Mouse (Mus musculus): ENCODE measurements around the gene Arhgap10.

Gene Arhgap10

DNA sequence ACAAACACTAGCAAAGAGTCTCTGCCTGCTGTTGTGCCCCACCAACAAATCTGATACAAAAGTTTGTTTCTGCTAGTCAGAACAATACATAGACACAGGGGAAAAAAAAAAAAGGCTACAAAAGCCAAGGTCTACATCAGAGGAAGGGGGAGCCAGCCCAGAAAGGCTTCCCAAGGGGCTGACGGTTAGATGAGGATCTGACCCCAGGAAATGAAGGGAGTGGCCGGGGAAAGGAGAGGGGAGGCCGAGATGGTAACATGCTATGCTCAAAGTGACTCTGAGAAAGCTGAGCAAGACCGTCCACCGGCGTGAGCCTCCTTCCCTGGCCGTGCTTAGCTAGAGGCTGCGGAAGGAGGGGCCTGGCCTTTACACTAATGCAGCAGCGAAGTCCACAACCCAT, 76.8 kb downstream of the Arhgap10 start:
- no peak for DNase-seq (ENCODE audit: low spot score)

DNA sequence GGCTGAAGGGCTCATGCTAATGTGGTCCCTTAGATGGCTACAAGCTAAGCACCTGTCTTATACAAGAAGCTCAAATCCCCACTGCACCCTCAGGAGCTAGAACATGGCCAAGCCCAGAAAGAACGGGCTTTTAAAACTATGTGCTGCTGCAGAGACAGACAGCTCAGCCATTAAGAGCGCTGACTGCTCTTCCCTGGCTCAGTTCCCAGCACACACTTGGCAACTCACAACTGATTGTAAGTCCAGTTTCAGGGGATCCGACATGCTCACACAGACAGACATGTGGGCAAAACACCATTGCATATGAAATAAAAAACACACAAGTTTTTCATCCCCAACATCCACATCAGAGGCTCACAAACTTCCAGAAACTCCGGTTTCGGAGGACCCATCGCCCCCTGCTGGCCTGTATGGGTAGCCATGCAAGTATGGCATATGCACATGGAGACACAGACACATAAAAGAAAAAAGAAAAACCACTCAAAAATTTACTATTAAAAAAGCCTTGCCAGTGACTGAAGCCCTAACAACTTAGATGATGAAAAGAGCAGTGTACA, 77.4 kb downstream of the Arhgap10 start:
- DNase-seq (ENCODE audit: low spot score), result no peak

DNA sequence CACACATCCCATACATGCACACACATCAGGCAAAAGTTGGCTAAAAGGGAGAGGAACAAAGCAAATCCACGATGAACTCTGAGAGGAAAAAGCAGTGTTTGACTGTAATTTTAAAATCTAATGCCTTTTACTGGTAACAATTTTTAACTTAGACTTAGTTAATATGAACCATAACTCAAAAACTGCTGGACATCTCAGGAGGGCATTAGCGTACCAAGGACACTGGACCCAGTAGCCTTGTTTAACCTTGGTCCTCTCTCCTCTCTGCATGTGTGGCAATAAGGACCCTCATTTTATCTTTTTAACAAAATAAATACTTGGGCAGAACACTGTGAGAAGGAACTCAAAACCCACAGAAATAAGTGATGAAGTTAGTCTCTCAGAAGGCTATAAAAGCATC, 78.1 kb downstream of the Arhgap10 start:
- DNase-seq (ENCODE audit: low spot score), result no peak

DNA sequence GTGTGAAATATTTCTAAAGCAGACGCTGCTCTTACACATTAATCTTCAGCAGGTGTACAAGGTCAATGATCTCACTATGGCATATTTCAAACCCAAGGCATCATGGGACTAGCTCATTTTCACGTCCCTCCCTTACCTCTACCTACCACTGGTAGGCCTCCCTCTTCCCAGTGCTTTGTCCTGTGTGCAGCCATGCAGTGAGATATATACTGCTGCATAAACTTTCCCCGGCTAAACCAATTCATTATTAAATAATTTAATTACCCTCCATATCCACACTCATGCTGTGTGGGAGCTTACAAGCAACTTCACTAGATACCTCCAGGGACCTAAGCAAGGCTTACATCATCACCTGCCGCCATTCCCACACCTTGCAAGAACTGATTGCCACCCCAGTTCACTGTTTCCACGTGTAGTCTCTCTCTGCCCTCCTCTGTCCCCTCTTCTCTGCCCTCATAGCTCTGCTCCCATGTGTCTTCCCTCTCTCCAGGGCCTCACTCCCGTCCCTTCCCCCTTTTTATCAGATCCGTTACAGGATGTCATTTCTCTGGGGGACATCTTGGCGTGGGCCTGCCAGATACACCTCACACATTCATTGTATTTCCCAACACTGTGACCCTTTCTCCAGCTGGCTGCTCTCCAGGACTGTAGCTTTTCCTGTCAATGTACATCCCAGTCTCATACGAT, 79.8 kb downstream of the Arhgap10 start:
- no peak for DNase-seq (ENCODE audit: low spot score)

DNA sequence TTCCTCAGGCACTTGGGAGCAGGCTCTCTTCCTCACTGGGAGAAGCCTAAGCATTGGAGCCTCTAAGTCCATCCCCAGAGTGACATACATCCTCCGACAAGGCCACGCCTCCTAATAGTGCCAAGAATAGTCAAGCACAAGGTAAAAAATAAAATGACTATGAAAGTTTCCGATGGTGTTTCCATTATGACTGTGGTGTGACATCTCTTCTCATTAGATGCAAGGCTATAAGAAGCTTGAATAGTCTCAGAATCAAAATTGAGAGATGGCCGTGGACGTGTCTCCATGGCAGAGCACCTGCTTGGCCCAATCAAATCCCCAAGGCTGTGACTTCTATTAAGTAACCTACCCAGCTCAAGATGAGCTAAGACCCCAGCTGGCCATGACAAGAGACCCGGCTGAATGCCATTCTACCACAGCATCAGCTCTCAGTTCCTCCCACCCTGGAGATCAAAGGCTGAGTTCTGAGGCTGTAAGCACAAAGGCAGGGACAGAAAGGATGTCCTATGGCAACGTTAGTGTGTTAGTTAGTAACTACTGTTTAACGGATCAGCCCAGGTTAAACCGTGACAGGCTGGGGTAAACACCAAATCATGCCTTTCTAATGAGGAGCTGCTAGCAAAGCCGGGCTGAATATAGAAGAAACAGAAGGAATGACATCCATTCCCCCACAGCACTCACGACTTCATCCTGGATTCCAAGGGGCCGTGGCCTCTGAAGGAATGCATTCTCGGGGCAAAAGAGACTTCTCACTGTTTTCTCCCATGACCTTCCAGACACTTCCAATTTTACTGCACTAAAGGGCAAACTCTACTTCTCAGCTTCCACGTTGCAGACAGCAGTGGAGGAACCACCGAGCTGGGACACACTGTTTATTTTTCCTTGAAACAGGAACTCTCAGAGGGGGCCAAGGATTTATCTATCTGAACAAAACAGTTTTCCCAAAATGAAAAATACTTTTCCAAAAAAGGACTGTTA, 81.5 kb downstream of the Arhgap10 start:
- no peak for DNase-seq (ENCODE audit: low spot score)

DNA sequence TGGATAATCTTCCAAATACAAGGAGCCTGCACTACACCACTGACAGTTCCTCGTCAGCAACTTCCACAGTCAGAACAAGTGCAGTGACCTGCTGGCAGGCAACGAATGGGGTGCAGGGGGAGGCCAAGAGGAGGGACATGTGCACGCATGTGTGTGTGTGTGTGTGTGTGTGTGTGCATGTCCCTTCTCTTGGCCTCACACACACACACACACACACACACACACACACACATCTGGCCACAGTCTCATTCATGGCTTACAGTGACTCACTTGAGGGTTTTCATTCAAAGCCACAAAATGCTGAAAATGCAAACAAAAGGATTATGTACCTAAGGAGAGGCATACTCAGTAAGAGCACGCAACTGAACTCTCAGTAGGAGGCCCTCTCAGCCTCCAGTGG, 84.5 kb downstream of the Arhgap10 start:
- no peak for DNase-seq (ENCODE audit: low spot score)

DNA sequence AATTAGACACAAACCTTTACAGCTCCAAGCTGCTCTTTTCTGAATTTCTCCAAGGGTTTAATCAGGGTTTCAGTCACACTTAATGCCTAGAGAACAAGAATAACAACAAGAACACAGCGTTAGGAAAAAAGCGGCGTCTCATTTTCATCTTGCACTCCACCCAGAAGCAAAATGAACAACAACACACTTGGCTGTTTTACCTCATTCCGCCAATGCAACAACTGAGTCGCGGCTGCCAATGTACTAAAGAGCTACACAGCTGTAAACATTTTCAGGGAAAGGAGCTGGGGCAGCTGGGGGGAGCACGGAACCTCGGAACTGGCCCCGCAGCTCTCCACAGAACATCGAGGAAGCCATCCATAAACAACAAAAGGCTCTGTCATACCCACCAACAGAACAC, 85.0 kb downstream of the Arhgap10 start:
- DNase-seq (ENCODE audit: low spot score), result no peak

DNA sequence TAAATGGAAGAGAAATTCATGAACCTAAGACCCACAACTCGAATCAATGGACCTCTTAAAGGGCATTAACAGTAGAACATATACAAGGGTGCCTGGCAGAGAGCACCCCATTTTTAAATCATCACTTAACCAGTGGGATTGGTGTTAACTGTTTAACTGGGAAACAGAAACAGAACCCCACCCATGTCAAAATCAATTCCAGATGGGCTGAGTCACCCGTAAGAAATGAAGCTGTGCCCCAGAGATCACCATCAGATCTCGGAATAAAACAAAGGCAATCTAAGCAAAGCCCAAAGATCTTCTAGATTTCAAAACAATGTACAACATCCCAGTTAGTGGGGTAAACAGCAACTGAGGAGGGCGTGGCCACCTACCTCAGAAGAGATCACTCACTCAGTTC, 89.3 kb downstream of the Arhgap10 start:
- no peak for DNase-seq (ENCODE audit: low spot score)

DNA sequence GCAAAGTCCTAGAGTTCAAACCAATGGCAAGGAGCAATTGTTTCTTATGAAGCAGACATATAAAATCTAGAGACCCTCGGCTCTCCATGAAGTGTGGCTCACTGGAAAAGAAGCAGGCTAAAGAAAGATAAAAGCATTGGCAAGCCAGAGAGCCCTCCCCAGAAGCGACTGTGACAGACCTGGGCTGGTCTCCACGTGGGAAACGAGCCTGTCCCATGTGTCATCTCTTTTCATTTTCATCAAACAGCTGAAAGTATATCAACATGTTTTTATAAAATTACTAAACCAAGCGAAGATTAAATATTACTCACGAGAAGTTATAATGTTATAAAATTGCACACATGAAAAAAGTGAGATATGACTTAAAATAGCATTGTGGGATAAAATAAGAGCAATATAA, 89.7 kb downstream of the Arhgap10 start:
- no peak for DNase-seq (ENCODE audit: low spot score)

DNA sequence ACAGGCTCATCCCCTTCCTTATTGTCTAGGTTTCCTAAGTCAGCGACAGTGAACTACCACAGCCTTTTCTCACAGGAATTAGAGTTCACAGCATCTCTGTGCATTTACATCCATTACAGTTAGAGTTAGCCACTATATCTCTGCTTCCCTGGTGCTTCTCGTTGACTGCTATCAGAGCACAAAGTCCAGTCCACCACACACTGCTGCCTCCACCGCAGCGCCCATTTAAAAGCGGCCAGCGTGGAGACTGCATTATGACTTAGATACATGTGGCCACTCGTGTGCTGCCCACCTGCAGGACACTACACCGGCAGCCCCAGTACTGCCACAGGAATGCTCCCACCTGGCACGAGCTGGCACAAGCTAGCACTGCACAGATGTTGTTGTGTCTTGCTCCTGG, 90.3 kb downstream of the Arhgap10 start:
- no peak for DNase-seq (ENCODE audit: low spot score)

DNA sequence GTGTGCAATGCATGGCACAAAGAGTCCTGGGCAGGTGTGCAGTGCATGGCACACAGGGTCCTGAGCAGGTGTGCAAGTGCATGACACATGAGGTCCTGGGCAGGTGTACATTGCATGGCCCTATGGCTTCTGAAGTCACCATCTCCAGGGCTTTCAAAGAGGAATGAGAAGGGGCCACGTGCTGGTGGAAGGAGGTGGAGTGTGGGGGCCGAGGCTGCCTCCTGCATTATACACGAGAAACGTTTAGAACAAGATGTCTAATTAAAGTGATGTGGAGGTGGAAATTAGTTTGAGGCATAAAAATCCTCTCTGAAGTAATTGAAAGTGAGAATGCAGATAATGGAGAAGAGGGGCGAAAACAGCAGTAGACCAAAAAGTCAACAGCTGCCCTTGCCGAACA, 93.9 kb downstream of the Arhgap10 start:
- DNase-seq (ENCODE audit: low spot score), result no peak

DNA sequence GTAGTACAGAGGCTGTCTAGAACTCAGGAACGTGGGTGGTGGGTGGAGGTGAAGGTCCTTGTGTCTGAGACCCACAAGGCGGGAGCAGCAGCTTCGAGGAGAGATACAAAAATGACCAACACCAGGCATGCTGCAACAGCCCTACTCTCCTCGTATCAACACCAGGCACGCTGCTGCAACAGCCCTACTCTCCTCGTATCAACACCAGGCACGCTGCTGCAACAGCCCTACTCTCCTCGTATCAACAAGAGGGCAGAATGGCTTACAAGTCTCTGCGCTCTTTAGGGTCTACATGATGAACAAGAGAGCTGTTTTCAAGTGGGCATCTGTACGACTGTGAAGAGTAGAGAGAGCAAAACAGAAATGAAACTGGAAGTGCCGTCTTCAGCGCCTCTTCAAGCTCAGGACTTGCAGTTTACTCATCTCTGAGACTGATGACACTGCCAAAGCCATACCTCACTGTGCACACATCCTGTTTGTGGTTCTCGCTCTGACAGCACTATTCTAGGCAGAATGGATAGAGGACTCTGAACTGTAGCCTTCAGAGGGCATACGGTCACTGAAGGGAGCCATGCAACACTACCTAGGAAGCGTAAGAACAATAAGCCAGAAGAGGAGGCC, 95.0 kb downstream of the Arhgap10 start:
- DNase-seq (ENCODE audit: low spot score), result no peak

DNA sequence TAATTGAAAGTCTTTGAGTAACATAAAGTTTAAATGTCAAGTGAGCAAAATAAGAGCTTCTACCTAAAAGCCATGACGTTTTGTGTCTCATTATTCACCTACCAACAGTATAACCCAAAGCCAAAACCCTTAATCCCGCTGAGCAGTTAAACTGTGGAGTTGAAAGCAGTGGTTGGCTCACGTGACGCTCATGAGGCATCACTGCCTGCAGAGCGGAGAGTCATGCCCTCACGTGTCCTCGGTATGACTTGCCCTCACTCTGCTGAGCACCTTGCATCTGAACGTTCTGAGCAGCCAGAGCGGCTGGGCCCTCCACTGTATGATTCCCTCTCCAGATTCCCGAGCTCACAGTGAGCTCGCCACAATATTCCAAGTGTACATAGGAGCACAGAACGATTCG, 96.2 kb downstream of the Arhgap10 start:
- no peak for DNase-seq (ENCODE audit: low spot score)

DNA sequence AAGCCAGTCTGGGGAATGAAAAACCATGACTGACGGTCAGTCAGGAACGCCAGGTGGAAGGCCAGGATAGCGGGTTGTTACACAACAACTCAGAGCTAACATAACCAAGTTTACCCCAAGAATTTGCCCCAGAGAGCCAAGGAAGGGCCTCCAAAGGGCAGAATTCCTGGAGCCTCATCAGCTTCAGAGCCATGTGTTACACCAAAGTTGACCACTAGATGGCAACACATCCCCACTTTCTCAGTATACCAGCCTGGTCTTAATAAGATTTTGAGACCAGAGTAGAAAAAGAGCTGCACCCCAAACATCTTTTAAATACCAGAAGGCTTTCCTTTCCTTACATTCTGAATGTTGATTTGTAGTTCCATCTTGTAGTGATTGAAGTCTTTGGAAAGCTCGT, 98.0 kb downstream of the Arhgap10 start:
- DNase-seq (ENCODE audit: low spot score), result peak; percentile 82

DNA sequence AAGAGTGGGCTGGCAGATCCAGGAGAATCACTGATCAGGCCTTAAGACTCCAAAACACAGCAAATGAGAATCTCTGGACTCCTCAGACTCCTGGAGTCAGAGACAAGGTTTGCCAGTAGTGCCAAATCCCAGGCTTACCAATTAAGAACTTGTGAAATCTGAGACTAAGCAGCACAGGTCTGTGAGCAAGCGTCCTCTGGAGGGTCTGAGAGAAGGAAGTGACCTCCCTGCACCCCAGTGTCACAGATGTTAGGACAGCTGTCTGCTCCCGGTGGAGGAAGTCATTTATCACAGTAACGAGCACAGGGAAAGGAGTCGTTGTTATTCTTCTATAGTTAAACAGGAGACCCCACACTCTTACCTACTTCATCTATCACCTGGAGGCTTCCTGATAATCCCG, 101.0 kb downstream of the Arhgap10 start:
- DNase-seq (ENCODE audit: low spot score), result no peak

DNA sequence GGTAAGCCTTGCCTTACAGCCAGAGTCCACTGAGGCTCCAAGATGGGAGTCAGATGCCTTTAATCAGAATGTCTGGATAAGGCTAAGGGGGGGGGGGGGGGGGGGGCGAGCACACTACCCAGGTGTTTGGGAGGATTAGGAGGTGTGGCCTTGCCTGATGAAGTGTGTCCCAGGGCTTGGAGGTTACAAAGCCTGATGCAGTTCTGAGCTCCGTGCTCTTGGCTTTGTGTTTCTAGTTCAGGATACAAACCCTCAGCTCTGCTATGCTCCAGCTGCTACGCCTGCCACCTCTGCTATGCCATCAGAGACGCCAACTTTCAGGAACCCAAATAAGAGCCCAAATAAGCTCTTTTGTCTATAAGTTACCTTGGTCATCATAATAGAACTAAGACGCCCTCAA, 101.7 kb downstream of the Arhgap10 start:
- DNase-seq (ENCODE audit: low spot score), result no peak

DNA sequence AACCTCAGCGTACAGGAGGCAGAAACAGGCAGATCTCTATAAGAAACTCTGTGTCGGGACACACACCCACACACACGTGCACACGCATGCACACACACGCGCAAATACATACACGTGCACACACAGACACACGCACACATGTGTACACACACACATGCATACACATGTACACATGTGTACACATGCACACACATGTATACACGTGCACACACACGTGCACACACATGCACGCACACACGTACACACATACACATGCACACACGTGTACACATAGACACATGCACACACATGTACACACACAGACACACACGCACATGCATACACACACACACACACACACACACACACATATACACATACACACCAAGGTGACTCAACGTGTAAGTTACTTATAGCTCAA, 106.5 kb downstream of the Arhgap10 start:
- no peak for DNase-seq (ENCODE audit: low spot score)

DNA sequence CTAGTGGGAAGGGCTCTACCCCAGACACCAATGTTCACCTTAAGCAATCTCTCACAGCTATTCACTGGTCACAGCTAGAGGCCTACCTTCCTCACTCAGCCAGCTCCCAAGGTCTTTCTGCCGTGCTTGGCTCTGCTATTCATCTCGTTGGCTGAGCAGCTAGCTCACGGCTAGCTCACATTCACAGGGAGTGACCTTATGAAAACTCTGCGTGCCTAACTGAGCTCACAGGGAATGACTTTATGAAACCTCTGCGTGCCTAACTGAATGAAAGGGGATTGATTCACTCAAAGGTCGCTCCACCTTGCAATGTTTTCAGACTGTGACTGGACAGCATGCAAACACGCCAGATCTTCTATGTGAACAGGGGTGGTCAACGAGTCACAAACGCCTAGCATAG, 107.4 kb downstream of the Arhgap10 start:
- DNase-seq (ENCODE audit: low spot score), result no peak

DNA sequence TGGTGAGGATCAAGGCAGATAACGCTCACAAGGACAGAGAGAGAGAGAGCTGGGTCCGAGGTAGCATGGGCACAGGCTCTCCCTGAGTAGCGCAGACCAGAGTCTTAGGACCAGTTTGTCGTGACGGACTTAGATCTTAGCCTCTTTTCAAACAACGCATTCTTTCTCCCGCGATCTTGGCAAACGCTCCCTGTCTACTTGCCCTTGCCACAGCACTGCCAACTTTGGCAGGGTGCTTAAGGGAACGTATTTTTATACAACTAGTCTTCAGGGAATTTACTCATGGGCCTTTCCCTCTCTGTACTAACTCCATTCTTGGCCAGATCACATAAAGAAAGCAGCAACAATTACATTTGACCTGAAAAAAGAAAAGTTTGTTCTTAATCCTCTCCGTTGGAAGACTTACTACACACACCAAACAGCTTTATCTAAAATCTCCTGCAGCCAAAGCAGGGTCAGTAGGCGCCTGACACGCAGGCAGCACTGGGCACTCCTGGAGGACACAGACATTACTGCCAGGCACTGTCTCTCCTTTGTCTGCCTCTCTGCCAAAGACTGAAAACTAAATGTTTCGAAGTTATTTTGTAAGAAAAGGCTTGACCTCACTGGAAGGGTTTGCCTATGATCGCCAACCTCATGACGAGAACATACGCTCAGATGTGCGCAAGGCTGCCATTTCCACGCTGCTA, 109.1 kb downstream of the Arhgap10 start:
- DNase-seq (ENCODE audit: low spot score), result no peak

DNA sequence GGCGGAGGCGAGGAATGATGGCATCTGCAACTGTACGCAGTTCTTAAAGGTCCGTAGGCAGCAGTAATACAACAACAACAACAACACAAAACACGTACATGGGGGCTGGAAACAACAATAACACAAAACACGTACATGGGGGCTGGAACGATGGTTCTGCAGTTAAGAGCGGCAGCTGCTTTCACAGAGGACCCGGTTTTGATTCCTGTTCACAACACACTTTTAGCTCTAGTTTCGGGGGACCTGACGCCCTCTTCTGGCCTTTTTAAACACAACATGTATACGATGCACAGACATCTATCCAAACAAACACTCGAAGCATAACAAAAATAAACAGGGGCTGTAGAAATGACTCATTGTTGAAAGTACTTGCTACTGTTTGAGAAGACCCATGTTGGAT, 110.9 kb downstream of the Arhgap10 start:
- no peak for DNase-seq (ENCODE audit: low spot score)

DNA sequence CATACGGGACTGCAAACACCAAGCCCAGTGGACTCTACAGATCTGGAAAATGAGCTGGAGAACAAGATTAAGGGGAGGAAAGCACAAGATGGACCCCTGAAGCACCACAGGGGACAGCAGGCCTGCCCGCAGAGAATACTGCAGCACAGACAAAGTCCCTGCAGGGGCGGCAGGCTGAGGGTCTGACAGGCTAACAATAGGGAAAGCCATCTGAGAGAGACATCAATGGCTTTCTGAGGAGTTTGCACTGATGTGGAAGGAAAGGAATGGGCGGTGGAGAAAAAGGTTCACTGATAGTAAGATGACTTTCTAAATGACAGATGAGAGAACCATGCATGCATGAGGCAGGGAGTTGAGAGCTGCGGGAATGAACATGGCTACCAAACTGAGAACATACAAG, 111.3 kb downstream of the Arhgap10 start:
- no peak for DNase-seq (ENCODE audit: low spot score)

DNA sequence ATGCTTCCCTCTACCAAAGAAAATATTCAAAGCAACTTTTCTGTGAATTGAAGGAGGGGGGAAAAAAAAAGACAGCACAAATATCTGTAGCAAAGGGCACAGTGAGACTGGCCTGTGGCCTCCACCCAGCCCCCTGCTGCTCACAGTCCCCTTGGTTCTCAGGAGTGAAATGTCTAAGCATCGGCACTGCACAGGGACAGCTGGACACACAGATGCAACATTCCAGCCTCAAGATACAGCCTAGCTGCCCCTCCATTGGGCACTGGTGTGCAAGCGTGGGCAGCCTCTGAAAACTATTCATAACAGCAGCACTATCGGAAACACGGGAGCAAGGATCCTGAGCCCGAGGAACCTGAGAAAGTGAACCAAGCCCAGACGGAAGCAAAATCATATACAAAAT, 113.7 kb downstream of the Arhgap10 start:
- DNase-seq (ENCODE audit: low spot score), result no peak

All from layer of hippocampus, adult 11-12 months (tissue).